Mouse (Mus musculus) stomach, postnatal 0 days (tissue): ENCODE data around the gene Anxa2. TPM values are rescaled to one million over a fixed set of nuclear protein-coding genes. Genes with fewer than 3 reads are reported as not detected.

ENCODE experiments used
- ATAC-seq: fragments of 200-750 bp; cut with Nextera tagmentation; 2 replicates; pipeline ENCODE4 v1.8.0; 2017; ENCODE audit not compliant: low FRiP score, low TSS enrichment
- DNase-seq: peaks from one replicate; pipeline ENCODE4 v3.0.0-alpha.2; 2016; ENCODE audit warnings: low spot score
- H3K27ac ChIP-seq: fragments of 300-500 bp; sonication (generic); replicated peaks from 2 replicates; pipeline ENCODE4 v1.5.1; 2014; ENCODE audit warnings: mild to moderate bottlenecking, control low read depth
- H3K27me3 ChIP-seq: fragments of 300-500 bp; sonication (generic); 2 replicates; pipeline ENCODE4 v1.6.1; 2014; ENCODE audit warnings: low read length; ENCODE audit not compliant: control insufficient read depth, insufficient read depth
- H3K36me3 ChIP-seq: fragments of 300-500 bp; sonication (generic); 2 replicates; pipeline ENCODE4 v1.6.1; 2014; ENCODE audit warnings: low read length, mixed read lengths; ENCODE audit not compliant: control insufficient read depth, insufficient read depth
- H3K4me1 ChIP-seq: fragments of 300-500 bp; sonication (generic); replicated peaks from 2 replicates; pipeline ENCODE4 v1.6.1; 2014; ENCODE audit warnings: antibody characterized with exemption; ENCODE audit not compliant: control insufficient read depth, insufficient read depth
- H3K4me2 ChIP-seq: fragments of 300-500 bp; sonication (generic); replicated peaks from 2 replicates; pipeline ENCODE4 v1.6.1; 2014; ENCODE audit warnings: low read depth, mild to moderate bottlenecking, control low read depth, moderate library complexity
- H3K4me3 ChIP-seq: fragments of 300-500 bp; sonication (generic); 2 replicates; pipeline ENCODE4 v1.5.1; 2014; ENCODE audit warnings: low read depth, low read length, control low read depth
- H3K9ac ChIP-seq: fragments of 300-500 bp; sonication (generic); 2 replicates; pipeline ENCODE4 v1.6.1; 2014; ENCODE audit warnings: mild to moderate bottlenecking, low read length, control low read depth, mixed read lengths
- H3K9me3 ChIP-seq: fragments of 300-500 bp; sonication (generic); 2 replicates; pipeline ENCODE4 v1.6.1; 2016; ENCODE audit warnings: low read length; ENCODE audit not compliant: control insufficient read depth
- CTCF ChIP-seq: IDR thresholded peaks from 2 replicates; pipeline ENCODE4 v1.5.1; 2016; ENCODE audit warnings: antibody characterized with exemption, low read depth, mild to moderate bottlenecking, moderate library complexity
- EP300 ChIP-seq: optimal IDR thresholded peaks from 2 replicates; pipeline ENCODE3; 2016; ENCODE audit warnings: antibody characterized with exemption
- WGBS: fragments of 180-500 bp; shearing (Covaris S2); extraction: QIAGEN DNeasy Blood & Tissue Kit; methylation state at CpG from one replicate; pipeline ENCODE4 v1.1.7; 2014; 5-methylcytosine and 5-hydroxymethylcytosine counted together
- polyA plus RNA-seq: library from polyadenylated mRNA; unstranded; fragments of >200 nt; fragmentation: Nextera tagmentation; extraction: Ambion mirVana; gene quantifications from 2 replicates; pipeline ENCODE4 v1.2.1, GENCODE M21; 2015

The Anxa2 gene
- polyA plus RNA-seq, 1 experiment from 2014 or later: 654 TPM

GRCm38 (mm10) chr9:69483811-69484210 is 30.4 kb downstream of the Anxa2 start:
- no peak for TF ChIP-seq CTCF
- no peak for TF ChIP-seq EP300
- 61% methylated on average over 12 of the region's 12 CpGs for WGBS
- Histone ChIP-seq H3K4me2 (no peak overlapping the region), H3K27me3 (no peaks in the 10 kb centered on the region), H3K36me3 (peaks cover 37% of the 10 kb centered on the region), H3K9me3 (no peaks in the 10 kb centered on the region), H3K27ac (no peak overlapping the region), H3K9ac (no peak overlapping the region), H3K4me3 (no peak overlapping the region), H3K4me1 (no peaks in the 10 kb centered on the region)
- DNase-seq: no peak
- no peak for ATAC-seq

GRCm38 (mm10) chr9:69486140-69486539 is 32.7 kb downstream of the Anxa2 start:
- peaks cover 56% of the 10 kb centered on the region for H3K36me3 ChIP-seq
- DNase-seq (no peak), ATAC-seq (no peak)
- TF ChIP-seq CTCF (no peak), EP300 (no peak)
- H3K27me3 ChIP-seq: no peaks in the 10 kb centered on the region
- no peaks in the 10 kb centered on the region for H3K9me3 ChIP-seq
- H3K4me1 ChIP-seq: no peaks in the 10 kb centered on the region
- no peak overlapping the region for H3K27ac ChIP-seq
- WGBS: 60% methylated on average over 8 of the region's 8 CpGs
- no peak overlapping the region for H3K4me2 ChIP-seq
- H3K9ac ChIP-seq: no peak overlapping the region
- H3K4me3 ChIP-seq: no peak overlapping the region

GRCm38 (mm10) chr9:69488510-69488909 is 35.1 kb downstream of the Anxa2 start:
- H3K4me1 ChIP-seq: no peaks in the 10 kb centered on the region
- ATAC-seq (no peak), DNase-seq (no peak)
- no peak overlapping the region for H3K4me3 ChIP-seq
- 57% methylated on average over 8 of the region's 8 CpGs for WGBS
- H3K27ac ChIP-seq: no peak overlapping the region
- TF ChIP-seq EP300 (no peak), CTCF (no peak)
- H3K36me3 ChIP-seq: peaks cover 64% of the 10 kb centered on the region
- H3K27me3 ChIP-seq: no peaks in the 10 kb centered on the region
- H3K9me3 ChIP-seq: no peaks in the 10 kb centered on the region
- H3K4me2 ChIP-seq: no peak overlapping the region
- no peak overlapping the region for H3K9ac ChIP-seq

- TF ChIP-seq EP300 (no peak), CTCF (peak; percentile 65)
- WGBS: 44% methylated on average over 5 of the region's 5 CpGs
- no peak overlapping the region for H3K4me3 ChIP-seq
- no peak overlapping the region for H3K27ac ChIP-seq
- DNase-seq (no peak), ATAC-seq (no peak)
- no peak overlapping the region for H3K9ac ChIP-seq
- H3K4me2 ChIP-seq: no peak overlapping the region
- no peaks in the 10 kb centered on the region for H3K4me1 ChIP-seq
- H3K36me3 ChIP-seq: peaks cover 64% of the 10 kb centered on the region
- H3K9me3 ChIP-seq: no peaks in the 10 kb centered on the region
- no peaks in the 10 kb centered on the region for H3K27me3 ChIP-seq
These were observed 35.6 kb downstream of the Anxa2 start for GRCm38 (mm10) chr9:69488972-69489371.

GRCm38 (mm10) chr9:69492809-69493208 is 39.4 kb downstream of the Anxa2 start:
- Histone ChIP-seq H3K27ac (no peak overlapping the region), H3K4me3 (no peak overlapping the region), H3K9me3 (no peaks in the 10 kb centered on the region), H3K4me1 (no peaks in the 10 kb centered on the region), H3K4me2 (no peak overlapping the region), H3K27me3 (no peaks in the 10 kb centered on the region), H3K36me3 (peaks cover 47% of the 10 kb centered on the region), H3K9ac (no peak overlapping the region)
- DNase-seq (no peak), ATAC-seq (no peak)
- 98% methylated on average over 6 of the region's 6 CpGs for WGBS
- no peak for TF ChIP-seq EP300
- peak; percentile 58 for TF ChIP-seq CTCF

GRCm38 (mm10) chr9:69502504-69502903 is 49.1 kb downstream of the Anxa2 start:
- ATAC-seq (no peak), DNase-seq (peak; percentile 73)
- Histone ChIP-seq H3K9me3 (no peaks in the 10 kb centered on the region), H3K4me1 (no peaks in the 10 kb centered on the region), H3K27ac (no peak overlapping the region), H3K4me3 (no peak overlapping the region), H3K36me3 (no peaks in the 10 kb centered on the region), H3K27me3 (no peaks in the 10 kb centered on the region), H3K4me2 (no peak overlapping the region), H3K9ac (no peak overlapping the region)
- TF ChIP-seq CTCF (peak; percentile 92), EP300 (no peak)
- 32% methylated on average over 6 of the region's 6 CpGs for WGBS
